Mouse (Mus musculus): Measurements from ENCODE around the gene Lgr4. TPM values are rescaled to one million over a fixed set of nuclear protein-coding genes. Genes with fewer than 3 reads are reported as not detected.

The Lgr4 gene
- polyA plus RNA-seq, 1 experiment from 2014 or later: 9.5 TPM

GRCm38 (mm10) chr2:110042861-110043760 is 125.7 kb downstream of the Lgr4 start:
- H3K9me3 ChIP-seq: no peaks in the 10 kb centered on the region
- no peaks in the 10 kb centered on the region for H3K36me3 ChIP-seq
- no peak overlapping the region for H3K27ac ChIP-seq
- 67% methylated on average over 5 of the region's 5 CpGs for WGBS
- H3K4me2 ChIP-seq: no peak overlapping the region
- H3K9ac ChIP-seq: no peak overlapping the region
- H3K4me3 ChIP-seq: no peak overlapping the region
- no peak for ATAC-seq (ENCODE audit: low FRiP score)
- H3K27me3 ChIP-seq: no peaks in the 10 kb centered on the region
- H3K4me1 ChIP-seq (replicated peaks): no peaks in the 10 kb centered on the region

- H3K4me2 ChIP-seq: no peak overlapping the region
- no peaks in the 10 kb centered on the region for H3K4me1 ChIP-seq (replicated peaks)
- whole genome bisulfite sequencing: 75% methylated on average over 4 of the region's 4 CpGs
- H3K4me3 ChIP-seq: no peak overlapping the region
- no peaks in the 10 kb centered on the region for H3K27me3 ChIP-seq
- no peak for ATAC-seq (ENCODE audit: low FRiP score)
- no peak overlapping the region for H3K9ac ChIP-seq
- no peaks in the 10 kb centered on the region for H3K36me3 ChIP-seq
- H3K27ac ChIP-seq: no peak overlapping the region
- no peaks in the 10 kb centered on the region for H3K9me3 ChIP-seq
These were observed 141.0 kb downstream of the Lgr4 start for GRCm38 (mm10) chr2:110058424-110058823.

GRCm38 (mm10) chr2:110063131-110063530 is 145.7 kb downstream of the Lgr4 start:
- H3K9me3 ChIP-seq: no peaks in the 10 kb centered on the region

More at GRCm38 (mm10) chr2:110063131-110063530, 145.7 kb downstream of the Lgr4 start:
- H3K4me3 ChIP-seq: no peak overlapping the region
- H3K27ac ChIP-seq: no peak overlapping the region
- H3K4me2 ChIP-seq: no peak overlapping the region
- no peaks in the 10 kb centered on the region; the same call in 1 of the 2 replicates for H3K4me1 ChIP-seq (replicated peaks)
- no peak overlapping the region for H3K9ac ChIP-seq
- H3K36me3 ChIP-seq: no peaks in the 10 kb centered on the region
- no peak for ATAC-seq (ENCODE audit: low FRiP score)
- 84% methylated on average over 1 of the region's 1 CpGs for WGBS
- H3K27me3 ChIP-seq: no peaks in the 10 kb centered on the region

Other genes starting within 250 kb of the Lgr4 start
- gene Bdnf, start 242.9 kb upstream of the Lgr4 start, polyA plus RNA-seq (2015; fragmentation: Nextera tagmentation; extraction: Ambion mirVana): 3.6 and 4.0 TPM in 2 replicates
- 176 and 180 TPM in 2 replicates for gene Lin7c, start 26.8 kb upstream of the Lgr4 start, polyA plus RNA-seq (2015; fragmentation: Nextera tagmentation; extraction: Ambion mirVana)
- gene Ccdc34, start 100.2 kb downstream of the Lgr4 start, polyA plus RNA-seq (2015; fragmentation: Nextera tagmentation; extraction: Ambion mirVana): 37.8 and 39.6 TPM in 2 replicates

Data from hindbrain, embryonic 13.5 days (tissue).